Comparison of ENCODE assay signal across 8 mouse cellular contexts in genomic region chr7:105639756-105640155, GRCm38 (mm10). TPM values are rescaled to one million over a fixed set of nuclear protein-coding genes. Genes with fewer than 3 reads are reported as not detected.
A peak's percentile ranks its signal among the peaks of the same experiment; 100 is the strongest.
DNase-seq lines count a peak whose midpoint lies in the region; ATAC-seq lines count a peak whose summit lies in the region.

Gene Timm10b (plus strand): TSS chr7:105640056.

- peak within 1 kb of the TSS; percentile 91 for H3K4me2 ChIP-seq in kidney, embryonic 15.5 days
- peak within 1 kb of the TSS; percentile 98 for H3K4me2 ChIP-seq in intestine, embryonic 14.5 days (ENCODE audit: low read length)

- no peaks in the 10 kb centered on the region for H3K27me3 ChIP-seq in kidney, embryonic 15.5 days
- H3K27me3 ChIP-seq in intestine, embryonic 14.5 days (replicated peaks; ENCODE audit: control insufficient read depth, insufficient read depth, low read length): no peaks in the 10 kb centered on the region

- H3K27ac ChIP-seq in kidney, embryonic 15.5 days: peak within 1 kb of the TSS; percentile 93
- H3K27ac ChIP-seq in intestine, embryonic 14.5 days (ENCODE audit: low read depth): peak within 1 kb of the TSS; percentile 86

- WGBS in kidney, embryonic 15.5 days: 5% methylated on average over 2 of the region's 2 CpGs
- WGBS in intestine, embryonic 14.5 days: 2% methylated on average over 2 of the region's 2 CpGs

- no peaks in the 10 kb centered on the region for H3K9me3 ChIP-seq in kidney, embryonic 15.5 days (replicated peaks)
- no peaks in the 10 kb centered on the region for H3K9me3 ChIP-seq in intestine, embryonic 14.5 days (ENCODE audit: control insufficient read depth, low read length)

- ATAC-seq in kidney, embryonic 15.5 days (replicated peaks; ENCODE audit: low FRiP score): no peak
- ATAC-seq in intestine, embryonic 14.5 days (replicated peaks; ENCODE audit: low FRiP score, low TSS enrichment, low read depth): no peak; the same call in 1 of the 2 replicates
- no peak for ATAC-seq in megakaryocyte progenitor cell, adult 5-6 weeks (replicated peaks; ENCODE audit: poor library complexity)

- peak within 1 kb of the TSS; percentile 84 for H3K4me3 ChIP-seq in kidney, embryonic 15.5 days (replicated peaks)
- H3K4me3 ChIP-seq in intestine, embryonic 14.5 days (ENCODE audit: low read depth, low read length): peak within 1 kb of the TSS; percentile 80

- peaks cover 28% of the 10 kb centered on the region for H3K4me1 ChIP-seq in kidney, embryonic 15.5 days
- peaks cover 20% of the 10 kb centered on the region for H3K4me1 ChIP-seq in intestine, embryonic 14.5 days (replicated peaks; ENCODE audit: control insufficient read depth, insufficient read depth, low read length)

- H3K9ac ChIP-seq in kidney, embryonic 15.5 days: peak within 1 kb of the TSS; percentile 78
- peak within 1 kb of the TSS; percentile 76 for H3K9ac ChIP-seq in intestine, embryonic 14.5 days (ENCODE audit: low read length)

- DNase-seq in kidney, adult 9 months: no peak
- DNase-seq in adrenal gland, adult 8-10 months: no peak
- DNase-seq in gastrocnemius, postnatal 10 days: no peak
- DNase-seq in intestine, embryonic 14.5 days (ENCODE audit: low spot score): no peak
- DNase-seq in ovary, adult 18-20 months (ENCODE audit: low spot score): no peak
- DNase-seq in spleen, adult 18-20 months: no peak

- peaks cover 50% of the 10 kb centered on the region for H3K36me3 ChIP-seq in kidney, embryonic 15.5 days
- H3K36me3 ChIP-seq in intestine, embryonic 14.5 days (ENCODE audit: control insufficient read depth, insufficient read depth, low read length): peaks cover 46% of the 10 kb centered on the region

RNA-seq across cellular contexts. Expression of gene Timm10b, which starts in this region (rescaled TPM):
- polyA plus RNA-seq in kidney, embryonic 15.5 days (2015; fragmentation: Nextera tagmentation; extraction: Ambion mirVana): 184 and 195 TPM in 2 replicates
- total RNA-seq in adrenal gland, adult 8-10 months (2022): 100 to 1,000 TPM in 3 of 4 experiments, 10 to 100 TPM in 1; 73.6 to 158 (median 103) TPM
- 10 to 100 TPM; 67.5 to 79.0 TPM for total RNA-seq in gastrocnemius, postnatal 10 days (2021)
- polyA plus RNA-seq in intestine, embryonic 14.5 days (2014; fragmentation: Nextera tagmentation; extraction: Ambion mirVana): 213 and 215 TPM in 2 replicates
- total RNA-seq in megakaryocyte progenitor cell, adult 5-6 weeks (2015): 64.6 and 65.0 TPM in 2 replicates
- total RNA-seq in megakaryocyte progenitor cell, adult 5-6 weeks (2017): 64.7 and 82.0 TPM in 2 replicates
